Mouse (Mus musculus) kidney, postnatal 25 days (tissue): ENCODE measurements at regions not wholly inside any gene's neighbourhood (a gene's known extent, or its start where the extent isn't known, plus 50 kb on each side); places are given as distances from the start of the nearest gene placed in this dataset.

Experiments
- DNase-seq, 2 experiments: peaks; one replicate each; pipeline ENCODE4 v3.0.0; 2021; ENCODE audit warnings: mixed read lengths in 2 of 2

DNA sequence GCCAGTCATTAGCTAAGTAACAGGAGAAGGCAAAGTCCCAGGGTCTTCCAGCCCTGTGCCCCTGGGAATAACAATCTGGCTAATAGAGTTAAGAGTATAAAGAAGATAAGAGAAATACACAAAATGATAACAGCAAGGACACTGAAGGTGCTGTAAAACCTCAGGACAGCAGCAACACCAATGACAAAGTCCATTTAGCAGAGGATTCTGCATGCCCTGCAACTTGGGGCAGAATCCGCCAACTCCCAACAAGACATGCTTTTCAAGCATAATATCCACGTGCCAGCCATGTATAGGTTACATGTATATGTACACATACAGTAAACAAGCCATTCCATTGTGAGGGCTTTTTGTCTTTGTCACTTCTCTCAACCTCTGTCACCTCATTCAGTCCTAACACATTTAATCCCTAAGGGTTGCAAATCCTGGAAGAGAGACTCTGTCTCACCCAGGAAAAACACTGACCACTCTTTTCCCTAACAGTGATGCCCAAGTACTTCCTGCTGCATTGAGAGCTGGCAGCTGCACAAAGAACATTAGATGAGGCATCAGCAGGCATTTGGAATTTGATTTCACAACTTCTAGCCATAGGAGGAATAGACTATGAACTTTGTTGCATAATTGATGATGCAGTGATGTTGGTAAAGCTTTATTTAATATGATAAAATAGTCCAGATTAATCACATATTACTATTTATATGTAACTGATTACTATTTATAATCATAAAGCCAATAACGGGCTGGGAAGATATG lies 105.8 kb upstream of the Slc4a7 start:
- DNase-seq = no peak

- no peak for DNase-seq
Measured at GRCm38 (mm10) chr14:14599586-14599985, 102.5 kb upstream of the Slc4a7 start.

- DNase-seq = no peak
Measured at GRCm38 (mm10) chr14:14599990-14600389, 102.1 kb upstream of the Slc4a7 start.

GRCm38 (mm10) chr14:14603439-14603838 lies 98.6 kb upstream of the Slc4a7 start:
- no peak for DNase-seq

DNA sequence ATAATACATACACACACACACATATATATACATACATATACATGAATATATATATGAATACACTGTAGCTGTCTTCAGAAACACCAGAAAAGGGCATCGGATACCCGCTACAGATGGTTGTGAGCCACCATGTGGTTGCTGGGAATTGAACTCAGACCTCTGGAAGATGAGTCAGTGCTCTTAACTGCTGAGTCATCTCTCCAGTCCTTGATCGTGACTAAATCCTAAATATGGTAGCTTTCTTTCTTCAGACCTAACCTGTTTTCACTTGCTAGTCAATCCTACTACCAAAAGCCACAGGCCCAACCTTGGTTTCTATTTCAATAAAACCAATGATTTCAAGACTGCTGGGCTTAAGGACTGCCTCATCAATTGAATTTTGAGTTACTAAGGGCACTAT lies 95.0 kb upstream of the Slc4a7 start:
- DNase-seq = no peak

DNA sequence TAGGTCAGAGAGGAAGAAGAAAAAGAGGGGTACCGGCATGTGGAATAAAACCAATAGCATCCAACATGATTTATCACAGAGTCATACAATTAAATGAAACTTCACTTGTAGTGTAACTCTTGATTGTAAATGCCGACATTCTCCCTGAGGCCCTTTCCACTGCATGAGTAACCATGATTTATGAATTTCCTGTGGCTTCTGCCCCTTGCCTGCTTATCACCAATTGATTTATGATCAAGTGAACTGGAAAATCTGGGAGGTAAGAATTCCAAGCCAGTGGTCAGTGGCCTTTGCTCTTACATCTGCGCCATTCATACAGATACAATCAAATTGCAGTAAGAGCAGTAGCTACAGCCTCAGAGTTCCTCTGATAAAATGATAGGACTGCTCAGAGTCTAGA lies 89.8 kb upstream of the Slc4a7 start:
- DNase-seq = no peak

- DNase-seq = no peak
Measured at GRCm38 (mm10) chr14:14620316-14620715, 81.8 kb upstream of the Slc4a7 start.

DNA sequence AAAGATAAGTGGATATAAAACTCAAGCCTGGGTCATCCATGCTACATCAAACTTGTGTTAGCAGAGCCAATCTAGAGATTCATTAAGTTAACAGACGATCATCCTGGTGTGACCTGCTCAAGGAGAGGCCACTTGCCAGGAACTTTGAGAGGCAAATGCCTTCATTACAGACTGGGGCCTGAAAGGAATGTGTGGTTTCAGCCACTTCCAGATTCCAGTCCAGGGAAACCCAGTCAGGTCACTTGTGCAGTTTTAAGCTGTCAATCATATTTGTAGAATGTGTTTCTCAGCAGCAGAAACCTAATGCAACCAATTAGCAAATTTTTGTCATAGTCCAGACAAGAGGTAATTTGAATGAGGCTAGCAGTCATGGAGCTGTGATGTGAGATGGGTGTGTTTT lies 73.4 kb upstream of the Slc4a7 start:
- DNase-seq = no peak

DNA sequence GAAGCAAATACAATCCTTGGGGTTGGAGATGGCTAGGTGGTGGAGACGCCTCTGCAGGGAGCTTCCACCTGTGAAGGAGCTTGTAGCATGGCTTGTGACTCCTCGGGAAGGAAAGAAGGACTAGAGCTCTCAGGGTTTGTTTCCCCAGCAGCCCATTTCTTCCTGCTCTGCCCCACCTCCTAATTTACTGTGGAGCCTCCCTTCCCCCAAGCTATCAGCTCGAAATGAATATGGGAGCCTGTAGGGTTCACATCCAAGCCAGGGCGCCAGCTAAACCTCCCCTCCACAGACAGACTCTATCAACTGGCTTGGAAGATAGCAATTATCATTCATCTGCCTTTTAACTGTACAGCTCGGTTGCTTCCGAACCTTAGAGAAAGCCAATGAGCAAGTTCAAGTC lies 70.3 kb upstream of the Slc4a7 start:
- DNase-seq = no peak

DNA sequence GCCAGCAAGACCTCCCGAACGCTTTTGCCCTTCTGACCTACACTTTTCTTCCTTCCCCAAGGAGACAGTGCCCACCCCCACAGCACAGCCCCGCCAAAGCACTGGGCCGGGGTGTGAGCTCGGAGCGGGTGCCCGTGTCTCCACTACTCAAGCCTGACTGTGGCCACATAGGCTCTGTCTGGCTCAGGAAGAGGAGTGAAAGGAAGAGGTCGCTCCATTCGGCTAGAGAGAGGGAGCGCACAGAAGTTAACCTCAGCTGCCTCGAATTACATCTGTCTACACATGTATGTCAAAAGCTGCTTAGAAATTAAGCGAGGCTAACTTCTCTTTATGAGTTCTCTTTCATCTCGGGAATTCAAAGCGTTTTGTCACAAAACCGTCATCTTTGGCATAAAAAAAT lies 69.6 kb upstream of the Slc4a7 start:
- peak in 1 of 2 experiments; percentile 2 for DNase-seq

GRCm38 (mm10) chr14:14632951-14633931 lies 68.8 kb upstream of the Slc4a7 start:
- peak; percentile 47 to 49 for DNase-seq

DNA sequence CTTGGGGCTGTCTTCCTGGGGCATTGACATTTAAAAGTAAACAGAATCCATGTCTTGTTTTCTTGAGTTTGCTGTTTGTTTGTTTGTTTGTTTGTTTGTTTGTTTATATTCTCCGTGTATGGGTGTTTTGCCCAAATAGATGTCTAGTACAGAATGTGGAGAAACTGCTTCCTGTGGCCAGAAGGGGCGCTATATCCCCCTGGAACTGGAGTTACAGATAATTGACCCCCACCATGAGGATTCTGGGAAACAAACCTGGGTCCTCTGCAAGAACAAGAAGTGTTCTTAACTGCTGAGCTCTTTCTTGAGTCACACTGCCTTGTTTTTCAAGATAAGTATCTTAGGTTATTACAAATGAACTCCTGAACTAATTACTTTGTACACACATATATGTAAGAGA lies 68.1 kb upstream of the Slc4a7 start:
- no peak for DNase-seq

DNA sequence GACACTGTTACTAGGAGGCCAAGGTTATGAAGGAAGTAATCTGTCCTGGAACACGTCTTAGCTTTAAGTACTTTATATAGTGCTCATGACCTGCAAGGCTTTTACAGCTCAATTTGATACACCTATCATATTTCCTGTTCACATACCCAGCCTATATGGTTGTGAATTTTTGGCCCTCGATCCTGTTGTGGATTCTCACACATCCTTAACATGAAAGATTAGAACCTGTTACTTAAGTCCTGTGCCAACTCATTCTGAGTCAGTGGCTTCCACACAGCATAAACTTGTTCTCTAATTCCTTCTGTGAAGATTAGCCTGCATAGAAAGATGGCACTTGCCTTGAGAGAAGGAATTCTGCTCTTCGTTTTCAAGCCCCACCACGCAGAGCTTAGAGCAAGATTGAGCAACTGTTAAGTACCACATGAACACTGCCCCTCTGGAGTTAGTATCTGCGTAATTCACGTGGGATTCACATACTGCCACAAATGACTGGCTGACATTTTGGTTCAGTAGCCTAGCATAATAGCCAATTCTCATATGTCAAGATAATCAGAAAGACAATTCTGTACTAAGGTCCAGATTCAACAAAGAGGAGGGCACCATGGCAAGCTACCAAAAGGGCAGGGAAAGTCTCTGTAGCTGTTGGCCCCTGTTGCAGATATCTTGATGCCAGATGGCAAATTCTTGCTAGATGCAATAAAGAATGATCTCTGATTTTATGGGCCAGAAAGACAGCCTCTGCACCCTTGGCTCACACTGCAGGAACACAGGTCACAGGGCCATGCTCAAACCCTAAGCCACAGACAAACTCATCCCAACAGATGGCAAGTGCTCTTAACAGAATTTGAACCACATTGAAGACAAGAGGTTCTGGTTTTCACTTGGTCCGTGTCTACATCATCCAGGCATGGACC lies 62.7 kb upstream of the Slc4a7 start:
- no peak for DNase-seq

DNA sequence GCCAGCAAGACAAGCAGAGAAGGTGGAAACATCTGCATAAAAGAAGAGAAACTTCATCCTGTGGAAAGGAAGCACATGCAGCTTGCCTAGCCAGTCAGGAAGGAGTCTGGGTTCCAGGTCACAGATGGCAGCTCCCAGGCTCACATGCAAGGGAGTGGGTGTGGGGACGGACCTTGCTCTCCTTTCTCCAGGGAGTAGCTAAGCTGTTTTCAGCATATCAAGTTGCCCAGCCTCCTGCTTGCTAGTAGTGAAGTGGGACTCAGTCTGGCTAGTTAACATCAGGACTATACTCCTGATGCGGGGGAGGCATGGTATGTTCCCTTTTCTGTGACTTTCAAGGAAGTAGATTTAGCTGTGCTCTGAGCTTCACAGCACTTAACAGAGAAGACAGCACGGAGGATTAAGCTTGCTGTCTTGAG lies 62.0 kb upstream of the Slc4a7 start:
- DNase-seq = no peak

- no peak for DNase-seq
Measured at GRCm38 (mm10) chr14:14640557-14640956, 61.5 kb upstream of the Slc4a7 start.

DNA sequence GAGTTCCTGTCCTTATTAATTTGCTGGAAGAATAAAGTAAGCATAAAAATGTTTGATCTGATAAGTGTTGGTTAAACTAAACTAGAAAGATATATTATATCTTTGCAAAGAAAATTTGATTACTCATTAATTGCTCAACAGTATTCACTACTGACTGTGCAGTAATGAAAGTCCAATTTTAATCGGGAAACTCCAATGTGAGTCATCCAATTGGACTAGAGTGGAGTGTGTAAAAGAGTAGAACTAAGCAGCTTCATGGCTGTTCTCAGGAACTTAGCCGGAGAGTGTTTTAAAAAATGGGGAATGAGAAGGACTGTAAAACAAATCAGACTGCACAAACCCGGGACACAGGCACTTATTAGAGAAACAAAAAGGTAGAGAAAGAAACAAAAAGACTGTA lies 58.5 kb upstream of the Slc4a7 start:
- no peak for DNase-seq

GRCm38 (mm10) chr14:14645084-14645483 lies 57.0 kb upstream of the Slc4a7 start:
- no peak for DNase-seq
